Mouse (Mus musculus) heart, embryonic 12.5 days (tissue): Measurements from ENCODE around the gene Dthd1. TPM values are rescaled to one million over a fixed set of nuclear protein-coding genes. Genes with fewer than 3 reads are reported as not detected.

Experiments used
- ATAC-seq: fragments of 200-750 bp; cut with Nextera tagmentation; 2 replicates; pipeline ENCODE4 v1.8.0; 2017; ENCODE audit warnings: moderate TSS enrichment, moderate library complexity; ENCODE audit not compliant: insufficient number of reproducible peaks, low FRiP score
- H3K27ac ChIP-seq: fragments of 300-500 bp; sonication (generic); 2 replicates; pipeline ENCODE4 v1.5.1; 2016; ENCODE audit warnings: mild to moderate bottlenecking, moderate library complexity; ENCODE audit not compliant: poor library complexity, severe bottlenecking
- H3K27me3 ChIP-seq: fragments of 300-500 bp; sonication (generic); replicated peaks from 2 replicates; pipeline ENCODE4 v1.6.1; 2016; ENCODE audit warnings: mild to moderate bottlenecking, moderate library complexity
- H3K36me3 ChIP-seq: fragments of 300-500 bp; sonication (generic); 2 replicates; pipeline ENCODE4 v1.6.1; 2016; ENCODE audit warnings: mild to moderate bottlenecking, moderate library complexity
- H3K4me1 ChIP-seq: fragments of 300-500 bp; sonication (generic); replicated peaks from 2 replicates; pipeline ENCODE4 v1.6.1; 2016; ENCODE audit warnings: mild to moderate bottlenecking
- H3K4me2 ChIP-seq: fragments of 300-500 bp; sonication (generic); 2 replicates; pipeline ENCODE4 v1.6.1; 2016; ENCODE audit warnings: mild to moderate bottlenecking, moderate library complexity
- H3K4me3 ChIP-seq: fragments of 300-500 bp; sonication (generic); 2 replicates; pipeline ENCODE4 v1.5.1; 2016; ENCODE audit warnings: mild to moderate bottlenecking
- H3K9ac ChIP-seq: fragments of 300-500 bp; sonication (generic); 2 replicates; pipeline ENCODE4 v1.6.1; 2016; ENCODE audit warnings: mild to moderate bottlenecking, moderate library complexity
- H3K9me3 ChIP-seq: fragments of 300-500 bp; sonication (generic); replicated peaks from 2 replicates; pipeline ENCODE4 v1.6.1; 2016; ENCODE audit warnings: mild to moderate bottlenecking, moderate library complexity
- WGBS: fragments of 180-500 bp; shearing (Covaris S2); methylation state at CpG from one replicate; pipeline ENCODE4 v1.1.7; 2016; 5-methylcytosine and 5-hydroxymethylcytosine counted together
- polyA plus RNA-seq: library from polyadenylated mRNA; unstranded; fragments of >200 nt; fragmentation: Nextera tagmentation; extraction: Ambion mirVana; gene quantifications from 2 replicates; pipeline ENCODE4 v1.2.1, GENCODE M21; 2016

The Dthd1 gene
- polyA plus RNA-seq, 1 experiment from 2014 or later: 0.18 TPM

GRCm38 (mm10) chr5:62879530-62879929 lies 65.9 kb downstream of the Dthd1 start:
- no peaks in the 10 kb centered on the region for H3K4me1 ChIP-seq
- WGBS: 53% methylated on average over 1 of the region's 1 CpGs
- no peak overlapping the region for H3K9ac ChIP-seq
- no peaks in the 10 kb centered on the region for H3K36me3 ChIP-seq
- no peak for ATAC-seq
- H3K4me3 ChIP-seq: no peak overlapping the region
- no peak overlapping the region for H3K4me2 ChIP-seq
- no peaks in the 10 kb centered on the region for H3K27me3 ChIP-seq
- no peaks in the 10 kb centered on the region for H3K9me3 ChIP-seq
- H3K27ac ChIP-seq: no peak overlapping the region

DNA sequence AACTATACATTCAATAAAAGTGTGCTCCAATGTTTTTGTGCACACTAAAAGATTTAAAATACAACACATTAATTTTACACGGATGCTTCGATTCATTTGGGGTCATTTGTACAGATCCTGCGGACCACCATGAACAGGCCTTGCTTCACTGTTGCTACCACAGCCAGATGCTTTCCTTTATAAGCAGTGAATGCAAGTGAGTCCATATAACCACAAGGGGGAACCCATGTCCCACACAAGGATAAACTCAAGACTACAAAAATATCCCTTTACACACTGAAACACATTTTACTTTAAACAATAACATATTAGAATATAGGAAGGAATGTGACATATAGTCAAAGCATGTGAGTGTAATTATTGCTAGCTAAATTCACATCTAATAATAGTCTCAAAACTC lies 81.7 kb downstream of the Dthd1 start:
- Histone ChIP-seq H3K4me1 (peaks cover 6% of the 10 kb centered on the region; the same call in 1 of the 2 replicates), H3K9ac (no peak overlapping the region), H3K27me3 (no peaks in the 10 kb centered on the region), H3K27ac (no peak overlapping the region), H3K36me3 (no peaks in the 10 kb centered on the region), H3K4me3 (no peak overlapping the region), H3K4me2 (no peak overlapping the region), H3K9me3 (no peaks in the 10 kb centered on the region)
- no peak for ATAC-seq
- 50% methylated on average over 3 of the region's 3 CpGs for WGBS

GRCm38 (mm10) chr5:62906954-62907353 lies 93.3 kb downstream of the Dthd1 start:
- H3K9ac ChIP-seq: no peak overlapping the region

GRCm38 (mm10) chr5:62909074-62909473 lies 95.5 kb downstream of the Dthd1 start:
- H3K4me2 ChIP-seq: no peak overlapping the region
- no peaks in the 10 kb centered on the region for H3K36me3 ChIP-seq
- no peak overlapping the region for H3K4me3 ChIP-seq
- H3K4me1 ChIP-seq: no peaks in the 10 kb centered on the region; the same call in 1 of the 2 replicates
- H3K9ac ChIP-seq: no peak overlapping the region
- no peaks in the 10 kb centered on the region for H3K27me3 ChIP-seq
- 63% methylated on average over 5 of the region's 5 CpGs for WGBS
- H3K27ac ChIP-seq: no peak overlapping the region
- no peak for ATAC-seq
- H3K9me3 ChIP-seq: no peaks in the 10 kb centered on the region

More at GRCm38 (mm10) chr5:62906954-62907353, 93.3 kb downstream of the Dthd1 start:
- H3K36me3 ChIP-seq: no peaks in the 10 kb centered on the region
- H3K4me3 ChIP-seq: no peak overlapping the region
- ATAC-seq: no peak
- no peaks in the 10 kb centered on the region for H3K9me3 ChIP-seq
- H3K27me3 ChIP-seq: no peaks in the 10 kb centered on the region
- no peaks in the 10 kb centered on the region; the same call in 1 of the 2 replicates for H3K4me1 ChIP-seq
- H3K27ac ChIP-seq: no peak overlapping the region
- H3K4me2 ChIP-seq: no peak overlapping the region
- WGBS: 78% methylated on average over 2 of the region's 2 CpGs

- Histone ChIP-seq H3K4me2 (no peak overlapping the region), H3K4me1 (no peaks in the 10 kb centered on the region), H3K27ac (no peak overlapping the region), H3K9ac (no peak overlapping the region), H3K27me3 (no peaks in the 10 kb centered on the region), H3K36me3 (no peaks in the 10 kb centered on the region), H3K9me3 (no peaks in the 10 kb centered on the region), H3K4me3 (no peak overlapping the region)
- no peak for ATAC-seq
Observed at GRCm38 (mm10) chr5:62924616-62925015, 111.0 kb downstream of the Dthd1 start.

Other genes with a start within 250 kb of the Dthd1 start
- gene Arap2, start 47.7 kb upstream of the Dthd1 start, polyA plus RNA-seq: 4.4 and 4.5 TPM in 2 replicates